Mouse (Mus musculus) embryo, embryonic 11.5 days (tissue): ENCODE measurements around the gene Auts2.

ENCODE experiments used
- DNase-seq: peaks from one replicate; pipeline ENCODE4 v3.0.0-alpha.2; 2012; ENCODE audit warnings: low read depth, low spot score

Auts2 gene

GRCm38 (mm10) chr5:132186659-132187058, 356.5 kb downstream of the Auts2 start:
- no peak for DNase-seq

- DNase-seq, result peak; percentile 13
Observed at GRCm38 (mm10) chr5:132186221-132186620, 356.9 kb downstream of the Auts2 start.

- no peak for DNase-seq
Observed at GRCm38 (mm10) chr5:132184395-132185095, 358.6 kb downstream of the Auts2 start.

- no peak for DNase-seq
Observed at GRCm38 (mm10) chr5:132182077-132182476, 361.1 kb downstream of the Auts2 start.

- DNase-seq, result no peak
Observed at GRCm38 (mm10) chr5:132170010-132170409, 373.1 kb downstream of the Auts2 start.

GRCm38 (mm10) chr5:132168805-132169204, 374.3 kb downstream of the Auts2 start:
- no peak for DNase-seq

- DNase-seq, result no peak
Observed at GRCm38 (mm10) chr5:132168224-132168623, 374.9 kb downstream of the Auts2 start.

GRCm38 (mm10) chr5:132166559-132166958, 376.6 kb downstream of the Auts2 start:
- DNase-seq, result no peak

GRCm38 (mm10) chr5:132163960-132164359, 379.2 kb downstream of the Auts2 start:
- no peak for DNase-seq

- no peak for DNase-seq
Observed at GRCm38 (mm10) chr5:132162206-132162533, 381.0 kb downstream of the Auts2 start.

- DNase-seq, result peak; percentile 13
Observed at GRCm38 (mm10) chr5:132161338-132162205, 381.6 kb downstream of the Auts2 start.

- DNase-seq, result no peak
Observed at GRCm38 (mm10) chr5:132144181-132144580, 399.0 kb downstream of the Auts2 start.

- DNase-seq, result no peak
Observed at GRCm38 (mm10) chr5:132140816-132141215, 402.3 kb downstream of the Auts2 start.

- no peak for DNase-seq
Observed at GRCm38 (mm10) chr5:132135941-132136663, 407.0 kb downstream of the Auts2 start.

GRCm38 (mm10) chr5:132131948-132132347, 411.2 kb downstream of the Auts2 start:
- no peak for DNase-seq

GRCm38 (mm10) chr5:132130577-132130976, 412.6 kb downstream of the Auts2 start:
- no peak for DNase-seq

GRCm38 (mm10) chr5:132126626-132127025, 416.5 kb downstream of the Auts2 start:
- no peak for DNase-seq

- no peak for DNase-seq
Observed at GRCm38 (mm10) chr5:132115631-132116030, 427.5 kb downstream of the Auts2 start.

- no peak for DNase-seq
Observed at GRCm38 (mm10) chr5:132114561-132115301, 428.4 kb downstream of the Auts2 start.

- DNase-seq, result peak; percentile 16
Observed at GRCm38 (mm10) chr5:132113480-132113879, 429.7 kb downstream of the Auts2 start.

GRCm38 (mm10) chr5:132112666-132113065, 430.5 kb downstream of the Auts2 start:
- no peak for DNase-seq

- no peak for DNase-seq
Observed at GRCm38 (mm10) chr5:132102426-132102825, 440.7 kb downstream of the Auts2 start.
